Mouse (Mus musculus) forebrain, embryonic 16.5 days (tissue): ENCODE measurements at regions not wholly inside any gene's neighbourhood (a gene's known extent, or its start where the extent isn't known, plus 50 kb on each side); places are given as distances from the start of the nearest gene placed in this dataset.

Source experiments
- ATAC-seq: fragments of 200-750 bp; cut with Nextera tagmentation; 2 replicates; pipeline ENCODE4 v1.8.0; 2017; ENCODE audit warnings: mild to moderate bottlenecking, moderate library complexity
- H3K27ac ChIP-seq: fragments of 300-500 bp; sonication (generic); 2 replicates; pipeline ENCODE4 v1.5.1; 2014; ENCODE audit warnings: low read length, control low read depth
- H3K27me3 ChIP-seq: fragments of 300-500 bp; sonication (generic); replicated peaks from 2 replicates; pipeline ENCODE4 v1.6.1; 2014; ENCODE audit warnings: low read length; ENCODE audit not compliant: control insufficient read depth, insufficient read depth
- H3K36me3 ChIP-seq: fragments of 300-500 bp; sonication (generic); 2 replicates; pipeline ENCODE4 v1.6.1; 2014; ENCODE audit not compliant: control insufficient read depth, insufficient read depth
- H3K4me1 ChIP-seq: fragments of 300-500 bp; sonication (generic); replicated peaks from 2 replicates; pipeline ENCODE4 v1.6.1; 2014; ENCODE audit warnings: low read length; ENCODE audit not compliant: control insufficient read depth, insufficient read depth
- H3K4me2 ChIP-seq: fragments of 300-500 bp; sonication (generic); 2 replicates; pipeline ENCODE4 v1.6.1; 2014; ENCODE audit warnings: mild to moderate bottlenecking, low read length, control low read depth
- H3K4me3 ChIP-seq: fragments of 300-500 bp; sonication (generic); replicated peaks from 2 replicates; pipeline ENCODE4 v1.5.1; 2014; ENCODE audit warnings: mild to moderate bottlenecking, low read length, control low read depth
- H3K9ac ChIP-seq: fragments of 300-500 bp; sonication (generic); replicated peaks from 2 replicates; pipeline ENCODE4 v1.6.1; 2014; ENCODE audit warnings: low read depth, low read length, control low read depth
- H3K9me3 ChIP-seq: fragments of 300-500 bp; sonication (generic); 2 replicates; pipeline ENCODE4 v1.6.1; 2016; ENCODE audit warnings: low read length; ENCODE audit not compliant: control insufficient read depth
- WGBS: fragments of 180-500 bp; shearing (Covaris S2); extraction: QIAGEN DNeasy Blood & Tissue Kit; methylation state at CpG from one replicate; pipeline ENCODE4 v1.1.7; 2014; 5-methylcytosine and 5-hydroxymethylcytosine counted together

DNA sequence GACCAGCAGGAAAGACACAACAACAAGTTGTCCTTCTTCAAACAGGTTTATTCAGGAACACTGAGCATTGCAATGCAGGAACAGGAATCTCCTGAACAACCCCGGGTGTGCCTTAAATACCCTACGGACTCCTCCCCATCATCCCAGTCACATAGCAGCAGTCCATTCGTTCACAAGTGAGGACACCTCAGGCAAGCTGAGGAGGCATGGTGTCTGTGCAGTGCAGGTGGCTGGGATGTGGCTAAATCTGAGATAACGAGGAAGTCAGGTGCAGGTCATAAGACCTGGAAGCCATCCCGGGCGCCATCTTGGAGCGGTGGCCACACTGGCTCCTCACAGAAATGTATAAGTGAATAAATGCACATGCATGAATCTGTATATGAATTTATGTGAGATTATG lies 826.0 kb downstream of the Slitrk6 start:
- ATAC-seq: no peak
- Histone ChIP-seq H3K9ac (no peak overlapping the region), H3K27me3 (no peaks in the 10 kb centered on the region), H3K9me3 (no peaks in the 10 kb centered on the region), H3K4me3 (no peak overlapping the region), H3K27ac (no peak overlapping the region), H3K36me3 (no peaks in the 10 kb centered on the region), H3K4me1 (no peaks in the 10 kb centered on the region), H3K4me2 (no peak overlapping the region)
- WGBS: 90% methylated on average over 7 of the region's 7 CpGs

DNA sequence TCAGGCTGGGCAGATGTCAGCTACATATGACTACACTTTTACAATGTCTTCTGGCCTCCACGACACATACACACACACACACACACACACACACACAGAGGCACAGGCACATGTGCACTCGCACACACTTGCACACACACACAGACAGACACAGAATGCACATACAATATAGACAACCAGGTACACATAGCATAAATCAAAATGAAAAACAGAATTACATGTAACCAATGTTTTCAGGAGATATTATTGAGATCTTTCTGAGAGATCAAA lies 863.1 kb downstream of the Slitrk6 start:
- 80% methylated on average over 2 of the region's 2 CpGs for WGBS
- no peak overlapping the region for H3K4me2 ChIP-seq
- no peaks in the 10 kb centered on the region for H3K36me3 ChIP-seq
- no peak overlapping the region for H3K27ac ChIP-seq
- H3K9ac ChIP-seq: no peak overlapping the region
- no peaks in the 10 kb centered on the region for H3K9me3 ChIP-seq
- no peaks in the 10 kb centered on the region for H3K4me1 ChIP-seq
- H3K4me3 ChIP-seq: no peak overlapping the region
- H3K27me3 ChIP-seq: no peaks in the 10 kb centered on the region
- no peak for ATAC-seq

DNA sequence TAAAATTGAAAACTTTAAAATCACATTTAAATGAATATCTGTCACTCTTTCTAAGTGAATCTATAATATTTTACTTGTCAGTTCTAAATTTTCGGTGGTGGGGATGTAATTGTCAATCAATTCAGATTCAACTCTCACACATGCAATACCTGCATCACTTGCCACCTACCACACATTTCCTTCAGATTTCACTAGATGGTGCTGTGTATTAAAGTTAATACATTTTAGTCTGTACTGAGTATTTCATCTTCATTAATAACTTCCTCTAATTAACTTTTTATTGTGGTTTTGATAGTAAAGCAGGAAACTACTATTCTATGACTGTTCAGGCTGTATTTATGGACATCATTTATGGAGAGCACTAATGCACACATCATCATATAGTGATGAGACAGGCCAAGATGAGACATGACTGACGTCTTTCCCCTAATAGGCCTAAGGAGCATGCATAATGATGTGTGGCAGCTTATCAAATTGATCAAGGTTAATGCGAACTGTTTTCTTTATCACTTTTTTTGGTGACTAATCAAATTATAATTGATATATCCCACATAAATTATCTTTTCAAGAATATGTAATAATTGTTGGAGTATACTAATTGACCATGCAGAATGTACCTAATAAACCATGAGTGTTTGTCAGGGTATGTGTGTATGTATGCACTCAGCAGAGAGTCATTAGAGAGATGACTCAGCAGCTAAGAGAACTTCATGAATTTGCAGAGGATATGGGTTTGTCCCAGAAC lies 863.6 kb downstream of the Slitrk6 start:
- WGBS: 76% methylated on average over 3 of the region's 3 CpGs
- Histone ChIP-seq H3K36me3 (no peaks in the 10 kb centered on the region), H3K4me3 (no peak overlapping the region), H3K27ac (no peak overlapping the region), H3K9ac (no peak overlapping the region), H3K4me1 (no peaks in the 10 kb centered on the region), H3K9me3 (no peaks in the 10 kb centered on the region), H3K4me2 (no peak overlapping the region), H3K27me3 (no peaks in the 10 kb centered on the region)
- peak; percentile 65; the same call in 1 of the 2 replicates for ATAC-seq

DNA sequence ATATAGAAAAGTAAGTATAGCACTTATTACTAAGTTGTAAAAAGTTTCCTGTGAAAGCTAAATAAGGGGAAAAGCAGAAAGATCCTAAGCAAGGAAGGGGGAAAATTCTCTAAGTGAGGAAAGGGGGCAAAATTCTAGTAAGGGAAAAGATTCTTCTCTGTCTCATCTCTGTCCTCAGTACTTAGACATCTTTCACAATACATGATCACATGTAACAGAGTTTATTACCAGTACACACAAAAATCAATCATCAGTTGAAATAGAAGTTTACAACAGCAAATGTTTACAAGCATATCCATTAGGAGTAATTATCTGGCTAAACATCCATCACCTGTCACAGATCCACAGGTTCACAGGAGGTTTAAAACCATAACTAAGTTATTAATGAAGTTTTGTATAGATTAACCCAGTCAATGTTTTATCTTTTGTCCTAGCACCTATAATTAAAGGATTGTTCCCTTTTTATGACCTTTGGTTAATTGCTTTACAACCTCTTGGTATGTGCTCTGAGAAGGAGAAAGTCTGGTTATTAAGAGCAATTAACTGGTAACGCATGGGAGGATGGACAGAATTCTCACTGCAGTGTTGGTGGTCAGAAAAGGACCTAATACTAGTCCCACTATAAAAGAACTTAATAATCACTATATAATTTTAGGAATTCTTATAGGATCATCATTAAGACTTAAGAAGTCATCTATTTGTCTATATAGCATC lies 877.8 kb downstream of the Slitrk6 start:
- ATAC-seq: no peak
- Histone ChIP-seq H3K36me3 (no peaks in the 10 kb centered on the region), H3K4me2 (no peak overlapping the region), H3K27ac (no peak overlapping the region), H3K9ac (no peak overlapping the region), H3K9me3 (no peaks in the 10 kb centered on the region), H3K4me3 (no peak overlapping the region), H3K4me1 (no peaks in the 10 kb centered on the region), H3K27me3 (no peaks in the 10 kb centered on the region)
- 62% methylated on average over 1 of the region's 1 CpGs for WGBS

DNA sequence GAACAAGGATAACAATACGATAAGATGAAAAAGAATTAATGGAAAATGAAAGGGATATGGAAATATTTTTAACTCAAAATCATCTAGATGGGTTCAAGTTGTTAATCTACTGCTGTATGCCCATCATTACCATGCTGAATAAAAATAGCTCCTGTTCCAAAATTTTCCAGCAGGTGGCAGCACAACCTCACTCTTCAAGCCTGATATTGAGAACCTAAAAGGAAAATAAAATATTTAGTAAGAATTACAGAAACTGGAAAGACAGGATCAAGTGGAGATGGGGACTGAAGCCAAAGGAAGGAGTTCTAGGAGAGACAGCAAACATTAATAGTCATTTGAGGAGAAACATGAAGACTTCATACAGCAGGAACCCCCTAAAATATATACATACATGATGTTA lies 880.7 kb downstream of the Slitrk6 start:
- no peaks in the 10 kb centered on the region for H3K36me3 ChIP-seq
- no peaks in the 10 kb centered on the region for H3K9me3 ChIP-seq
- H3K9ac ChIP-seq: no peak overlapping the region
- no peak overlapping the region for H3K4me3 ChIP-seq
- no peaks in the 10 kb centered on the region for H3K27me3 ChIP-seq
- 4% methylated on average over 1 of the region's 1 CpGs for WGBS
- peak; percentile 52 for ATAC-seq
- no peak overlapping the region for H3K4me2 ChIP-seq
- H3K27ac ChIP-seq: no peak overlapping the region
- H3K4me1 ChIP-seq: no peaks in the 10 kb centered on the region

DNA sequence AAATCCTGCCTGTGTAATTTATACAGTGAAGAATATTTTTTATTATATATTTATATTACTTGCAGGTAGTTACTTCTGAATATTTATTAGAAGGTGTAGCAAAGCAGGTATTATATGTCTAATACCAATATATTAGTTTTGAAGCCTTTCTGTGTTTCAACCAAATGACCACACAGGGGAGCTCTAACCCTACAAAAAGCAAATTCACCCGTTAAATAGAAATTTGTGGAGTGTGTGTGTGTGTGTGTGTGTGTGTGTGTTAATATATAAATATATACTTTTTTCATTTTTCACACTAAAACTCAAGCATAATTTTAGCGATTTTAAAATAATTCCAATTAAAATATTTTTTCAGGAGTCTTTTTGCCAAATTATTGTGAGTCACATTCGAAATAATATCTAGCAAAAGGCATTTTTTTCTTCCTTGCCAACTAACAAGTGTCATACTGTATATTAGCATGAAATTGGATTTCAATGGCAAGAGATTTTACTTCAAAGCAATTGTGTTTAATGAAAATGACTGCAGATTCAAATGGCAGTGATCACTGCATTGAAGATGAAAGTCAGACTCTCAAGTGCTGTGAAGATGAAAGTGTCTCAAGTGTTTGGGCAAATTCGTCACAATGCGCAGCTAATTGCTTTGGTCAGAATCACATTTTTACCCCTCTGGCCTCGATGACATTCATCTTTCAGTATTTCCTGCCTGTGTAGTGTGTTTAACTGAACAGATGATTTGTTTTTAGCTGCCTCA lies 914.4 kb downstream of the Slitrk6 start:
- peak; percentile 67; the same call in 1 of the 2 replicates for ATAC-seq
- no peaks in the 10 kb centered on the region for H3K36me3 ChIP-seq

DNA sequence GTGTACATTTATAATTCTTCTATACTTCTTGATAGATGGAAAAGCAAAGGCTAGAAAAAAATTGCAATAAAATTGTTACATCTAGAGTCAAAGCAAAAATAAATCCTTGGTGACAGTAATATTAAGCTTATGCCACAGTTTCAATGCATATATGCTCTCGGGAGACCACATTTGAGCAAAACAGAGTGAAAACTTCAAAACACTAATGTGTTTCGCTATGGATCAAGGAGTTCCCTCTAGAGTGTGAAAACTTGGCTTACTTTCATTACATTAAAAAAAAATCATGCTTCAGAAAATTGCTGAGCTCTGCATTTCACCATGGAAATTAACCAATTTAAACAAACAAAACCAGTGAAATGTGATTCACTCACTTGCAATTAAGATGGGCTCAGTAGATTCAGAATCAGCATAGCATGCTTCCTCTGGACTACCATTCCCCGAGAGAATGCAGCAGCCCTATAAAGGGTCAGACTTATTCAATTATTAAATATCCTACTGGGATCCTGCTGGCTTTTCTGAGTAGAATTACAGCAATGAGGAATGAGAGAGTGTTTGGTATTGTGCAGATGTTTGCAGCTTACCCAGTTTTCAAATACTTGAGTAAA lies 888.7 kb upstream of the Slitrk1 start:
- Histone ChIP-seq H3K9me3 (no peaks in the 10 kb centered on the region), H3K27ac (no peak overlapping the region), H3K36me3 (no peaks in the 10 kb centered on the region), H3K4me3 (no peak overlapping the region), H3K27me3 (no peaks in the 10 kb centered on the region), H3K9ac (no peak overlapping the region), H3K4me1 (no peaks in the 10 kb centered on the region), H3K4me2 (no peak overlapping the region)
- no peak for ATAC-seq
- WGBS: 42% methylated on average over 3 of the region's 3 CpGs

More for the DNA sequence above, 914.4 kb downstream of the Slitrk6 start:
- Histone ChIP-seq H3K27me3 (no peaks in the 10 kb centered on the region), H3K9ac (no peak overlapping the region), H3K4me1 (no peaks in the 10 kb centered on the region), H3K4me3 (no peak overlapping the region), H3K27ac (no peak overlapping the region), H3K4me2 (no peak overlapping the region), H3K9me3 (no peaks in the 10 kb centered on the region)
- WGBS: 40% methylated on average over 6 of the region's 6 CpGs

DNA sequence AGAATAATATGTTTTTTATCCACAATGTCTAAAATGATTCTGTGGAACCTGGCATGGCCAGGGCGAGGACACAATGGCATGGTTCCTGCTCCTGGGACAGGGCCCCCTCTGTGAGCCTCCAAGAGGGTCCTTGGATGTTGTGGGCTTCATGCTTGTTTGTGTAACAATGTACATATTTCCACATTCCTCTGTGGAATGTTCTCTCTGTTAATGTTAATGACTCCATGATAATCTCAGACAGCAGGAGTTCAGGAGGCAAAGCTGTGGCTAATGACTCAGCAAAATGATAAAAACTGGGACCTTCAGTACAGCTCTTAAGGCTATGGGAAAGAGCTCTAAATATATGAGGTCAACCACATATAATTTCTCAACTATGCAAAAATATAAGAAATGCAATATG lies 858.3 kb upstream of the Slitrk1 start:
- no peak overlapping the region for H3K4me2 ChIP-seq
- H3K4me1 ChIP-seq: no peaks in the 10 kb centered on the region
- no peak overlapping the region for H3K27ac ChIP-seq
- ATAC-seq: no peak
- no peaks in the 10 kb centered on the region for H3K36me3 ChIP-seq
- WGBS: 77% methylated on average over 1 of the region's 1 CpGs
- H3K27me3 ChIP-seq: no peaks in the 10 kb centered on the region
- H3K9ac ChIP-seq: no peak overlapping the region
- H3K4me3 ChIP-seq: no peak overlapping the region
- no peaks in the 10 kb centered on the region for H3K9me3 ChIP-seq

DNA sequence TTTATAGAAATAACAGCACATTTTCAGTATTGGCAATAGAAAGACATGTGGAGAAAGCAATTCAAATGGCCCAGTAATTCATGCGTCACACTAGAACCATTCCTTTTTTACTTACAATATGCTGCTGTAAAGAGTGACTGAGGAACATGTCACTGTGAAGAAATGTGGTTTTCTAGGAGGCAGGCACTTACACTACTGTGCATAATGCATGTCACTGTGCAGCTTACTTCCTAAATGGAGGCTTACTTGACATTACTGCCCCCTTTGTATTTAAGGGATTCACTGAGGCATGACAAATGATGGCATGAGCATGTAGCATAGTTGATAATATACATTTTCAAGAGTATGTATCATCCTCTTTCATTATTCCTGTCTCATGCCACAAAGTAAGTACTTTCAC lies 846.9 kb upstream of the Slitrk1 start:
- H3K4me2 ChIP-seq: no peak overlapping the region
- H3K27ac ChIP-seq: no peak overlapping the region
- no peaks in the 10 kb centered on the region for H3K9me3 ChIP-seq
- WGBS: 44% methylated on average over 1 of the region's 1 CpGs
- H3K4me3 ChIP-seq: no peak overlapping the region
- no peaks in the 10 kb centered on the region for H3K36me3 ChIP-seq
- ATAC-seq: no peak
- H3K4me1 ChIP-seq: no peaks in the 10 kb centered on the region
- H3K27me3 ChIP-seq: no peaks in the 10 kb centered on the region
- H3K9ac ChIP-seq: no peak overlapping the region
